Mouse (Mus musculus) layer of hippocampus, postnatal 10 days (tissue): ENCODE results near the gene Adnp. TPM values are rescaled to one million over a fixed set of nuclear protein-coding genes. Genes with fewer than 3 reads are reported as not detected.
A peak's percentile ranks its signal among the peaks of the same experiment; 100 is the strongest.
"Not testable (repeated sequence)": the region's sequence is repeated elsewhere in the genome, so short reads cannot be mapped to it uniquely, and the experiment has no call there.

ENCODE experiments used
- DNase-seq, 2 experiments: peaks; one replicate each; pipeline ENCODE4 v3.0.0; 2021; ENCODE audit warnings: low spot score in 2 of 2
- microRNA-seq, 2 experiments: library from miRNA; unstranded; fragments of <30 nt; microRNA quantifications; one replicate each; pipeline ENCODE4 v1.2.0; 2021
- total RNA-seq, 2 experiments: library from RNA; stranded (reverse); gene quantifications; 2 replicates each; pipeline ENCODE4 v1.2.3; 2021

Gene Adnp
- total RNA-seq, 2 experiments from 2014 or later = 113 to 115 TPM

DNA sequence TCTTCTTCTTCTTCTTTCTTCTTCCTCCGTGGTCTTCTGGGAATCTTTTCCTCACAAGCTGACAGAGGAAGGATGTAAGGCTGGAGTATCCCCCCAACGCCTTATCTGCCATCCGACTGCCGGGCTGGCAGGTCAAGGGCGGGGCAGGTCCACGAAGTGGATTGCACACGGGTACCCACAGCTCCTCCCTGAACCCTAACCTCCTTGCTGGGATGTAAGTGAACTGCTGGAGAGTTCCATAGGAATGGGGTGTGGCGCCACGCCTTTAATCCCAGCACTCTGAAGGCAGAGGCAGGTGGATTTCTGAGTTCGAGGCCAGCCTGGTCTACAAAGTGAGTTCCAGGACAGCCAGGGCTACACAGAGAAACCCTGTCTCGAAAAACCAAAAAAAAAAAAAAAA is 48.9 kb downstream of the Adnp start:
- DNase-seq = not testable (repeated sequence)

DNA sequence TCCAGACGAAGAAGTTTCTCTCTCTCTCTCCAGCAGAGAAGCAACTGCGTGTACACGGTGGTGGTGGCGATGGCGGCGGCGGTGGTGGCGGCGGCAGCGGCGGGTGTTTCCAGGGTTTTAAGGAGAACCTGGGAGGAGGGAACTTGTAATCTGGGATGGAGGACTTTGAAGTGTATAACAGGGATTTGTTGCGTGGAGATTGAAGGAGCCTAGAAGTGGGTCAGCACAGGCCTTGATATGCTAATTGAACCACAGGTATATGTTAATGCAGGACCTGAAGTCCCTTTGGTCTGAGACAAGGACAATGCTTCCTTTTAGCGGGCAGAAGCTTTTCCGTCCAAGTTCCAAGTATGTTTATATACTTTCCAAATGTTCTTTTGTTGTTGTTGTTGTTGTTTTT is 50.6 kb downstream of the Adnp start:
- DNase-seq = no peak

DNA sequence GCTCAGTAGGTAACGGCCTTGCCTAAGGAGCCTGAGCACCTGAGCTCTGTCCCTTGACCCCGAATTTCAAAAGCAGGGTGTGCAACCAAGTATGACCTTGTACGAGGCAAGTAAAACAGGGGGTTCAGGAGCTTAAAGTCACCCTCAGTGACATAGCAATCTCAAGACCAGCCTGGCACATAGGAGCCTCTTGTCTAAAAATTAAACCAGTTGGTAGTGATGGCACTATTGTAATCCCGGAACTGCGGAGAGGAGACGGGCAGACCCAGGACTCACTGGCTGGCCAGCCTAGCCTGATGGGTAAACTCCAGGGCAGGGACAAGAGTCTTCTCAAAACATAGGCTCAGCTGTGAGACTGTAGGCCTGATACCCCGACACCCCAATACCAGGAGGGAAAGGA is 51.2 kb downstream of the Adnp start:
- no peak for DNase-seq

DNA sequence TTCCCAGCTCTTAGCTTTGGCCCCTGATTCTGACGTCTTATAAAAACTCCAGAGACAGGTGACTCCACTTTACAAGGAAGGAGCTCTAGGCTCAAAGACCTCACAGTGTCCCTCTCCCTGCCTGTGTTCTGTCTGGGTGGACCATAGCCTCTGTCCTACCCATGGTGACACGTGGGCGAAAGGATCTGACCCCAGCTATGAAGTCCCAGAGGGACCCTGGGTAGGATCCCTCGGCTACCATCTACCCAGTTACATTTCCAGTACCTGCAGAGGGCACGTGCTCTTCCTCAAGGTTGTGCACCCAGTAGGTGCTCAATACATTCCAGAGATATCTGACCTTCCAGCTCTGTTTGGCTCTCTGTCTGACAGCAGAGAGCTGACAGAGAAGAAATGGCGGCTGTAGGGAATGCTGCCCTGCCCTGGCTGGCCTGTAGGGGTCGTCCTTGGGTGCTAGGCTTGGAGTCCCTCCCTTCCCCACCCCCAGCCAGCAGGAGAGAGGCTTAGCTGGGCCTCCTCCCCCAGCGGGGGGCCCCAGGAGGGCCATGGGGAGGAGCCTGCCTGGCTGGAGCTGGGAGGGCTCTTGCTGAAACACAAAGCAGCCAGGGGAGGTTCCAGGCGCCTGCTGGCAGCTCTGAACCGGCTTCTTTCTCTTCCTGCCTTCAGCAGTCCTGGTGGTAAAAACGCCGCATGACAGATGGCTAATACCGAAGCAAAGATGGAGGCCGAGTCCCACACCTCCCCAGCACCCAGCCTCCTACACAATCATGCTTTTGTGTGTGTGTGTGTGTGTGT is 52.6 kb downstream of the Adnp start:
- peak; percentile 76 for DNase-seq

DNA sequence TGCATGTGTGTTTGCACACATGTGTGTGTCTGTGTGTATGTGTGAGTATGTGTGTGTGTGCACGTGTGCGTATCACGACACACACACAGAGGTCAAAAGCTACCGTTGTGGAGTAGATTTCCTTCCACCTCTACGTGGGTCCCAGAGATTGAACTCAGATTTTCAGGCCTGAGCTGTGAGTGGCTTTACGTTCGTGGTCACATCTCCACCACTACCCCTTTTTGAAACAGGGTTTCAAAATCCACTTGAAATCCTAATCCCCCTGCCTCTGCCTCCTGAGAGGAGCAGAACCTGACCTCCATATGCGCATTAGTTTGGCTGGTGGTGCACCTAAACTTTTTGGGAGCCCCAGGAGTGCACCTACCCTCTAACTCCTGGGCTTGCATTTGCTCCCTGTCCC is 57.7 kb downstream of the Adnp start:
- DNase-seq = no peak

DNA sequence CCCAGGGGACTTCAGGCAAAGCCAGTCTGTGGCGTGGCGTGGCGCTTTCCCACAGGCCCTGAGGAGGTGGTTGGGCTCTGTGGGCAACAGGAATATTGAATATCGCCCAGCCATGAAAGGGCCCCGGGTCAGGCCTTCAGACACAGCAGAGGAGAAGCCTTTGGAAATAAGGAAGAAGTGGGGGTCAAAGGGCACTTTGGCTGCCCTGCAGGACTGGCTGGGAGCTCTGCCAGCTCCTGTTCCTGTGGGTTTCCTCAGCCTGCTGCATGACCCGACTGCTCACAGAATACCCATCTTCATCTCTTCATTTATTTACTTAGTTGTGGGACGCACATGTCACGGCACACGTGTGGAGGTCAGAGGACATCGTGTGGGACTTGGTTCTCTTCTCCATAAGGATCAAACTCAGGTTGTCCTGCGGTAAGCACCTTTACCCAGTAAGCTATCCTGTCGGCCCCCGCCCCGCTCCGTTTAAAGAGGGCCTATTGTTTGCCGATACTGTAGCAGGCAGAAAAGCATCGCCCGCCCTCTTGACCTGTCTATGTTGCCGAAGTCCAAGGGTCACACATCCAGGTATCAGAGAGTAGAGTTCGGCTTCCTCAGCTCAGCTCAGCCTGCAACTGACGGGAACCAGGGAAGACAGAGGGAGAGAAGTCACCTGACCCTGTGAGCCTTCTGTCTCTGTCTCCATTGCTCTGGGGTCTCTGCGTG is 59.0 kb downstream of the Adnp start:
- no peak for DNase-seq

DNA sequence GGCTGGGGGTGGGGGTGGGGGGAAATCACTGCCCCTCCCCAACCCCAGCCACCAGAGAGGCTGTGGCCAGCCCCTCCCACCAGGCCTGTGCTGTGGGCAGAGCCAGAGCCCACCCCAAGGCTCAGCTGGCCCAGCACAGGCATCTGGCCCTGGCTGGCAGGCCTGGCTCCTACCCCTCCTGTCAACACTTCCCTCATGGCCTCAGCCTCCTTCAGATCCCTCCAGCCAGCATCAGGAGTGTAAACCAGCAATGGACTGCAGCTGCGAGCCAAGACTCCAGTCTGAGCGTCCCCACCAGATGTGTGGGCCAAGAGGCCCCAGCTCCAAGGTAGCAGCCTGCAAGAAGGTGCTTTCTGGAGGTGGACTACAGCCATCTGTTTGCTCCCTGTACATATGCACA is 61.5 kb downstream of the Adnp start:
- DNase-seq = no peak

DNA sequence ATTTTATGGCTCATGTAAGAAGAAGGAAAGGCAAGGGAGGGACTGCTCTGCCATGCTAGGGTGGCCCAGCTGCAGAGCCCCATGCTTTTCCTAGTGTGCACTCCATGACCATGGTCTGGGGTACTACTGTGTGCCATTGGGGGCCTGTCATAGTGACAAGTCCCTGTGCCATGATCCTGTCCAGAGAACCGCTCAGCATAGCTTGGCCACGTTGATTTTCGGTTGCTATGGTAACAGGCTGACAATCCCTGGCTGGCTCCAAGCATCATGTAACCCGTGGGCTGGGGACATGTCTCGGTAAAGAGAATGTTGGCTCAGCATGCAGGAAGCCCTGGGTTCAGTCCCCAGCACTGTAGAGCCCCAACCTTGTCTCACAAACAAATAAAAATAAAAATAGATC is 63.1 kb downstream of the Adnp start:
- DNase-seq = peak in 1 of 2 experiments; percentile 34

DNA sequence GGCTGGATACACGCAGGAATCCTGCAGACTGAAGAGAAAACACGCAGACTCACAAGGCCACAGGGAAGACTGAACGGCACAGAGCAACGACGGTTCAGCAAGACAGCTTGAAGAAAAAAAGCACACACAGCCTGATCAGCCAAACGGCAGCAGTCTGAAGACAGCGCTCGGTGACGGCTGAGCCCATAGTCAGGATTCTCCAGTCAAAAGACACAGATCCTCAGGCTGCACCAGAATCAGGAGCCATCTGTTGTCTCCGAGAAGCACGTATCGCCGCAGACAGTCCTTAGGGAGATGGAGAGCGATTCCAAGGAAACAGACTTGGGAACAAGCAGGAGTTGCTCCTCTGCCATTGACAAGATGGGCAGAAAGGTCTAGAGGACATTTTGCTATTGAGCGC is 69.8 kb downstream of the Adnp start:
- DNase-seq = no peak

Small RNAs within 50 kb of the gene (microRNA-seq; reads per million reads assigned to microRNA genes)
- 0 reads per million in 2 experiments for gene Gm24561

Other genes starting within 250 kb of the Adnp start
- gene Ripor3, start 196.5 kb downstream of the Adnp start, total RNA-seq = under 1 TPM; 0.43 to 0.62 TPM
- 1 to 10 TPM; 3.5 to 3.7 TPM for gene Pard6b, start 126.1 kb downstream of the Adnp start, total RNA-seq
- 10 to 100 TPM; 28.0 to 28.3 TPM for gene Gm20716, start 23.3 kb upstream of the Adnp start, total RNA-seq
- gene Dpm1, start 23.5 kb upstream of the Adnp start, total RNA-seq = 10 to 100 TPM; 46.0 to 57.8 TPM
- 10 to 100 TPM; 16.1 to 17.4 TPM for gene Mocs3, start 23.5 kb upstream of the Adnp start, total RNA-seq
- gene Kcng1, start 74.6 kb upstream of the Adnp start, total RNA-seq = 10 to 100 TPM; 45.5 to 46.8 TPM